Mouse (Mus musculus) heart, embryonic 14.5 days (tissue): ENCODE measurements at regions not wholly inside any gene's neighbourhood (a gene's known extent, or its start where the extent isn't known, plus 50 kb on each side); places are given as distances from the start of the nearest gene placed in this dataset.
A peak's percentile ranks its signal among the peaks of the same experiment; 100 is the strongest.

Experiments
- ATAC-seq: fragments of 200-750 bp; cut with Nextera tagmentation; 2 replicates; pipeline ENCODE4 v1.8.0; 2017; ENCODE audit warnings: low read depth, moderate TSS enrichment; ENCODE audit not compliant: insufficient number of reproducible peaks, insufficient read depth, low FRiP score
- H3K27ac ChIP-seq, 2 experiments: fragments of 200-500 bp in 1 of 2; fragments of 300-500 bp in 1 of 2; sonication (generic) in 1 of 2; replicated peaks in 1 of 2; 2 replicates each; pipeline ENCODE4 v1.5.1; 2012 to 2014; ENCODE audit warnings: low read depth in 2 of 2, low read length in 2 of 2, control low read depth in 1 of 2, mild to moderate bottlenecking in 1 of 2, mixed read lengths in 1 of 2; ENCODE audit not compliant: control insufficient read depth in 1 of 2, insufficient read depth in 1 of 2
- H3K27me3 ChIP-seq: fragments of 300-500 bp; sonication (generic); 2 replicates; pipeline ENCODE4 v1.6.1; 2014; ENCODE audit warnings: mild to moderate bottlenecking, low read length, control low read depth; ENCODE audit not compliant: control insufficient read depth, insufficient read depth
- H3K36me3 ChIP-seq: fragments of 300-500 bp; sonication (generic); 2 replicates; pipeline ENCODE4 v1.6.1; 2014; ENCODE audit warnings: mild to moderate bottlenecking, control low read depth, low read length, mixed read lengths; ENCODE audit not compliant: control insufficient read depth, insufficient read depth
- H3K4me1 ChIP-seq, 2 experiments: fragments of 200-500 bp in 1 of 2; fragments of 300-500 bp in 1 of 2; sonication (generic) in 1 of 2; 2 replicates each; pipeline ENCODE4 v1.6.1; 2012 to 2014; ENCODE audit warnings: low read length in 2 of 2, control low read depth in 1 of 2, mixed read lengths in 1 of 2; ENCODE audit not compliant: control insufficient read depth in 2 of 2, insufficient read depth in 2 of 2
- H3K4me2 ChIP-seq: fragments of 300-500 bp; sonication (generic); 2 replicates; pipeline ENCODE4 v1.6.1; 2014; ENCODE audit warnings: mild to moderate bottlenecking, low read length
- H3K4me3 ChIP-seq, 2 experiments: fragments of 200-500 bp in 1 of 2; fragments of 300-500 bp in 1 of 2; sonication (generic) in 1 of 2; 2 replicates each; pipeline ENCODE4 v1.5.1; 2012 to 2014; ENCODE audit warnings: low read length in 2 of 2, mild to moderate bottlenecking in 2 of 2, control low read depth in 1 of 2, low read depth in 1 of 2, moderate library complexity in 1 of 2; ENCODE audit not compliant: control insufficient read depth in 1 of 2, insufficient read depth in 1 of 2
- H3K9ac ChIP-seq: fragments of 300-500 bp; sonication (generic); 2 replicates; pipeline ENCODE4 v1.6.1; 2014; ENCODE audit warnings: mild to moderate bottlenecking, low read length
- H3K9me3 ChIP-seq: fragments of 300-500 bp; sonication (generic); 2 replicates; pipeline ENCODE4 v1.6.1; 2016; ENCODE audit warnings: low read length, control low read depth; ENCODE audit not compliant: control insufficient read depth
- WGBS: fragments of 180-500 bp; shearing (Covaris S2); extraction: QIAGEN DNeasy Blood & Tissue Kit; methylation state at CpG from one replicate; pipeline ENCODE4 v1.1.7; 2014; 5-methylcytosine and 5-hydroxymethylcytosine counted together

DNA sequence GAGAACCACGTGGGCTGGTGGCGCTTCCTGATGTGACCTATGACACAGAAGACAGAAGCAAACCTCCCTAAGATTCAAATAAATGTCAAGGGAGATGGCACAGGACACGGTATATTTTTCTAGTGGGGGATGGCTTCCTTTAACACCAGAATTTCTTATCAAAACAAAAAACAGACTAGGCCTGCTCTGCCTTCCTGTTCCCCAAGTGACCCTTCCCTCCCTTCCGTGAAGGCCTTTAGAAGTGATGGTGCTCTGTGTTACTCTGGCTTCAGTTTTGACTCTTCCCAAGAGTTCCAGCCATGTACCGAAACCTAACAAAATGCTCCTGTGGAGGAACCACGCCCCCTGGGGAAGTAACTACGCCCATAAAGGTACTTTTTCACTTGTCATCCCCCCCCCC lies 84.5 kb upstream of the 4932438A13Rik start:
- Histone ChIP-seq H3K4me1 (peaks cover 0 to 2% of the 10 kb centered on the region in 2 experiments; a peak in 1 of 4 replicates), H3K9me3 (no peaks in the 10 kb centered on the region), H3K4me3 (no peak overlapping the region), H3K27ac (no peak overlapping the region; a peak in 1 of 4 replicates), H3K4me2 (no peak overlapping the region), H3K9ac (no peak overlapping the region), H3K36me3 (no peaks in the 10 kb centered on the region), H3K27me3 (no peaks in the 10 kb centered on the region)
- WGBS: 65% methylated on average over 7 of the region's 7 CpGs
- no peak for ATAC-seq

DNA sequence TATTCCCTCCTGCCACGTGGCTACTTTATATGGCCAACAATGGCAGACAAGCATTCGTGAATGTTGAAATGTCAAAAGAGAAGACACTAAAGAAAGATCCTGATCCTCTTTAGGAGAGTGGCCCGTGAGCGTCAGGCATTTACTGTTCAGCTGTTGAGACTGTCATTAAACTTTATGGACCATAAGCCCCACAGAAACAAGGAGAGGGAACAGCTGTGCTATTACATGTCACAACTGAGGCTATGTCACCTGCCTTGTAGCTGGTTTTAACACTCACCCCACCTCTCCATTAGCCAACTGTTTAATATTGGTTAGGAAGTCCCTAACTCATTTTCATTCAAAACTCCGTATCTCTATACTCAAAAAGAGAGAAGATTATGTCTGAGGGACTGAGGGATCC lies 76.3 kb upstream of the 4932438A13Rik start:
- no peaks in the 10 kb centered on the region for H3K4me1 ChIP-seq
- no peak overlapping the region for H3K4me2 ChIP-seq
- no peaks in the 10 kb centered on the region for H3K36me3 ChIP-seq
- H3K9me3 ChIP-seq: 0 out of 2 replicates have a peak, but pooled peaks cover 2% of the 10 kb centered on the region
- no peak overlapping the region for H3K9ac ChIP-seq
- no peak overlapping the region for H3K27ac ChIP-seq
- 75% methylated on average over 5 of the region's 5 CpGs for WGBS
- no peak for ATAC-seq
- H3K27me3 ChIP-seq: no peaks in the 10 kb centered on the region
- no peak overlapping the region for H3K4me3 ChIP-seq

DNA sequence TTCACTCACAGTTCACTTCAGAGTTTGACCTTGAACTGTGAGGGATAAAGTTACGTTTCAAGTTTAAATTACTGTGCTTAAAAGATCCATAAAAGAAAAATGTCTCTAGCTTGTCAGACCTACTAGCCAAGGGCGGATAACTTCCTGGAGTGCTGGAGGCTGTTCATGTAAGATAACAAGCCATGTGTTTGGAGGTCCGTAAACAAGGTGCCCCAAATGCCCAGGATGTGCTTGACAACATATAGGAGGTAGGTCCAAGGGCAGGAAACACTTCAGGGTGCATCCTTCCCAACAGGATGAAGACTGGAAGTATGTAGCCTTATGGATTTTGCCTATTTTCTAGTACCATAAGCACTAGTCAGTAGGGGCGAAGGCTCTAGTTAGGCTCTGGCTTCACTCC lies 72.7 kb upstream of the 4932438A13Rik start:
- ATAC-seq: no peak
- 67% methylated on average over 4 of the region's 4 CpGs for WGBS
- Histone ChIP-seq H3K9me3 (0 out of 2 replicates have a peak, but pooled peaks cover 2% of the 10 kb centered on the region), H3K4me3 (no peak overlapping the region), H3K36me3 (no peaks in the 10 kb centered on the region), H3K27ac (no peak overlapping the region), H3K9ac (no peak overlapping the region), H3K4me1 (no peaks in the 10 kb centered on the region), H3K27me3 (no peaks in the 10 kb centered on the region), H3K4me2 (no peak overlapping the region)

DNA sequence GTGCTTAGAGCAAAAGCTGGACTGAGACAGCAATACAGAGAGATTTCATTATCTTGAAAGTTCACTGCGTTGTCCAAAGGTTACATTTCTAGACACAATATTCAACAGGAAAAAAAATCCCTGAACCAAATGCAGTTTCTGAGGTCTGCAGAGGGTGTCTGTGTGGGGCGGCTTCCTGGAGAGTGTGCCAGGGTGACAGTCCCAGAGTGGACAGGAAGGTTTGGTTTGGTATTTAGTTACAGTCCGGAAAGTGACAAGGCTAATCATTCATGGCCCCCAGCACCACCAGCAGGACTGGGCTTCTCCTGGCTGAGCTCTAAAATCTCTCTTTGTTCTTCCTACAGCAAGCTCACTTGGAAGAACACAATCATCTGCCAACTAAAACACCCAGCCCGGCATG lies 65.9 kb upstream of the 4932438A13Rik start:
- H3K36me3 ChIP-seq: no peaks in the 10 kb centered on the region
- H3K4me2 ChIP-seq: no peak overlapping the region
- no peak overlapping the region for H3K4me3 ChIP-seq
- WGBS: 43% methylated on average over 4 of the region's 4 CpGs
- no peaks in the 10 kb centered on the region for H3K9me3 ChIP-seq
- no peak for ATAC-seq
- H3K9ac ChIP-seq: no peak overlapping the region
- no peaks in the 10 kb centered on the region for H3K4me1 ChIP-seq
- H3K27me3 ChIP-seq: no peaks in the 10 kb centered on the region
- H3K27ac ChIP-seq: peak overlapping the region; percentile 33 to 39; a peak in 2 of 4 replicates

DNA sequence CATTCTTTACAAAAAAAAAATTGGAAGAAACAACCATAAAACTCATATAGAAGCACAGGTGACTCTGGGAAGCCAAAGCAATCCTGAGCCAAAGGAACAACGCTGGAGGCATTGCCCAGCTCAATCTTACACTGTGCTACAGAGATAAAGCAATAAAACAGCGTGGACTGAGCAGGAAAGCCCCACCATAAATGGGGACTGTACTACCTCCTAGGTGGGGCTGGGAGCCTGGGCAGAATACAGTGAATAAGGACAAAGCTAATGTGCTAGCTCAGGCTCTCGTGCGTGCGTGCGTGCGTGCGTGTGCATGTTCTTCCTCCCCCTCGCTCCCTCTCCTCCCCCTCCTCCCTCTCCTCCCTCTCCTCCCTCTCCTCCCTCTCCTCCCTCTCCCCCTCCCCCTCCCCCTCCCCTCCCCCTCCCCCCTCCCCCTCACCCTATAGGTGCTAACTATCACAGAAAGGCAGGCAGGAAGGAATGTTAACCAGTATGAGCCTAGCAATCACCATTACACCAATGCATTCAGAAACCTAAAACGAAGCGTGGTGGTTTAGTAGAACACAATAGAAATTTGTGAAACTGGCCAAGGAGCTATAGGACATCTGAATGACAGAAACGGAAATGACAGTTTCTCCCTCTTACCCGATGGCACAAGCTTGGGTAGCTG lies 64.6 kb upstream of the 4932438A13Rik start:
- no peaks in the 10 kb centered on the region for H3K9me3 ChIP-seq
- no peaks in the 10 kb centered on the region for H3K27me3 ChIP-seq
- 74% methylated on average over 13 of the region's 13 CpGs for WGBS
- H3K4me2 ChIP-seq: no peak overlapping the region
- H3K4me1 ChIP-seq: no peaks in the 10 kb centered on the region
- no peak overlapping the region for H3K9ac ChIP-seq
- H3K27ac ChIP-seq: no peak overlapping the region
- ATAC-seq: no peak
- no peak overlapping the region for H3K4me3 ChIP-seq
- no peaks in the 10 kb centered on the region for H3K36me3 ChIP-seq

DNA sequence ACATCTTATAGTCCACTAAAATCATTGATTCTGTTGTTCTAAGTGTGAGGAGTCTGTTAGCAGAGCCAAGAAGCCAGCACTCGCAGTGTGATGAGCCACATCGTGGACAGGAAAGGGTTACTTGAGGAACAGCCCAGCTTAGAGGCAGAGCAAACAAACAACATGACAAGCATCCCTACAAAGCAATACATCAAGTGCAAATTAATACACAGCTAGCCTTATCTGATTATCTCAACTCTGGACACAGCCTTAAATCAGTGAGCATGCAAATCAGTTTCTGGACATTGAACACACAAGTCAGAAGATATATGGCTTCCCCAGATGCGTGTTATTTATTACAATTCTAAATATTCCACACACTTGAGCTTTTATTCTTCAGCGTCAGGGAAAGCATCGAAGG lies 52.4 kb upstream of the 4932438A13Rik start:
- no peaks in the 10 kb centered on the region for H3K27me3 ChIP-seq
- no peaks in the 10 kb centered on the region for H3K36me3 ChIP-seq
- no peaks in the 10 kb centered on the region for H3K9me3 ChIP-seq
- no peak overlapping the region for H3K9ac ChIP-seq
- WGBS: 84% methylated on average over 5 of the region's 5 CpGs
- H3K4me2 ChIP-seq: no peak overlapping the region
- no peak for ATAC-seq
- H3K4me3 ChIP-seq: no peak overlapping the region
- no peaks in the 10 kb centered on the region for H3K4me1 ChIP-seq
- H3K27ac ChIP-seq: no peak overlapping the region
